Mouse (Mus musculus): Measurements from ENCODE around the gene Klhdc4. TPM values are rescaled to one million over a fixed set of nuclear protein-coding genes. Genes with fewer than 3 reads are reported as not detected.

Klhdc4 gene
- 46.3 TPM for polyA plus RNA-seq (2017; shearing (Covaris generic))

DNA sequence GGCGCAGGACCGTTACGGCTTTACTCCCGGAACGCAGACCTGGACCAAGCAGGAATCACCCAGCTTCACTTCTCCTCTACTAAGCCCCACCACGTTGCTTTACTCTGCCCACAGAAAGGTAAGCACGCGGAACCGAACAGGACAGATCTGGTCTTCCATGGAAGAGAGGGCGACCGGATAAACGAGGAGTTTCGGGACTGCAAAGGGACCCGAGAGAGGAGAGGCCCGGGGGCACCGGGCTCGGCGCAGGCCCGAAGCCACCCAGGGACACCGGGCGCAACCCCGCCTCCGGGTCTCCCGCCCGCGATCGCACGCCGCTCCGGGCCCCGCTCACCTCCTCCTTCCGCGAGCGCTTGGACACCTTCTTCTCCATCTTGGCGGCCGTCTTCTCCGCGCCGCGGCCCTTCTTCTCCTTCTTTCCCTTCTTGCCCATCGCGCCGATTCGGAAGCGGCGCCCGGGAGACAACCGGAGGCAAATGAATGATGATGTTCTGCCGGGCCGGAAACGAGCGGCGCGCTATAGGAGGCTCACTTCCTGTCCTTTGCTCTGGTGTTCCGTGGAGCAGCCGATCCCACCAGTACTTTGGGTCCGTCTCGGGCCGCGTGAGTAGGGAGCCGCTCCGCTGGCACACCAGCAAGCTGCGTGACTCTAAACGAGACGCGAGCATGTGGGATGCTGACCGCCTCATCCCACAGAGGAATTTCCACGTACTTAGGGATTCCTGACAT is at the start of gene Klhdc4:
Klhdc4 (minus strand) TSS at position 522 of the 729 bp plus-strand sequence.

Other genes starting within 250 kb of the Klhdc4 start
- gene Map1lc3b, start 239.2 kb downstream of the Klhdc4 start, polyA plus RNA-seq (2017; shearing (Covaris generic)): 354 TPM
- not detected for gene Zcchc14, start 176.7 kb downstream of the Klhdc4 start, polyA plus RNA-seq (2017; shearing (Covaris generic))
- gene Jph3, start 99.9 kb downstream of the Klhdc4 start, polyA plus RNA-seq (2017; shearing (Covaris generic)): 0.13 TPM
- 3.9 TPM for gene Slc7a5, start 78.1 kb upstream of the Klhdc4 start, polyA plus RNA-seq (2017; shearing (Covaris generic))
- gene Car5a, start 115.3 kb upstream of the Klhdc4 start, polyA plus RNA-seq (2017; shearing (Covaris generic)): not detected
- 59.3 TPM for gene Banp, start 120.2 kb upstream of the Klhdc4 start, polyA plus RNA-seq (2017; shearing (Covaris generic))

All from inflammation-experienced regulatory T-cells, adult 16 weeks (primary cell).